Mouse (Mus musculus) thymus, postnatal 25 days (tissue): Measurements from ENCODE around the gene Acot13.
"Not testable (repeated sequence)": the region's sequence is repeated elsewhere in the genome, so short reads cannot be mapped to it uniquely, and the experiment has no call there.

ENCODE experiments used
- DNase-seq: peaks from one replicate; pipeline ENCODE4 v3.0.0; 2022

The Acot13 gene

GRCm38 (mm10) chr13:24831353-24832130 lies at the start of gene Acot13, which contains the start of gene Tdp2:
Gene Acot13, minus strand, starts transcription at chr13:24831540.
Gene Tdp2, plus strand, starts transcription at chr13:24831679.
- peak; percentile 95 for DNase-seq

- no peak for DNase-seq
These were observed 49.4 kb upstream of the Acot13 start for GRCm38 (mm10) chr13:24880704-24881103.

GRCm38 (mm10) chr13:24880208-24880607 lies 48.9 kb upstream of the Acot13 start:
- no peak for DNase-seq

- DNase-seq, result no peak
These were observed 48.2 kb upstream of the Acot13 start for GRCm38 (mm10) chr13:24879359-24880040.

- no peak for DNase-seq
These were observed 36.9 kb upstream of the Acot13 start for GRCm38 (mm10) chr13:24868233-24868632.

GRCm38 (mm10) chr13:24867789-24868188 lies 36.4 kb upstream of the Acot13 start:
- DNase-seq, result no peak

GRCm38 (mm10) chr13:24866430-24867402 lies 35.4 kb upstream of the Acot13 start:
- DNase-seq, result no peak

- DNase-seq, result peak; percentile 72
These were observed 31.2 kb upstream of the Acot13 start for GRCm38 (mm10) chr13:24862520-24862919.

GRCm38 (mm10) chr13:24862021-24862420 lies 30.7 kb upstream of the Acot13 start:
- DNase-seq, result no peak

- DNase-seq, result no peak
These were observed 29.7 kb upstream of the Acot13 start for GRCm38 (mm10) chr13:24861084-24861483.

GRCm38 (mm10) chr13:24859115-24859514 lies 27.8 kb upstream of the Acot13 start:
- no peak for DNase-seq

- no peak for DNase-seq
These were observed 21.2 kb upstream of the Acot13 start for GRCm38 (mm10) chr13:24852570-24852969.

GRCm38 (mm10) chr13:24851989-24852388 lies 20.6 kb upstream of the Acot13 start:
- no peak for DNase-seq

- DNase-seq, result no peak
These were observed 18.0 kb upstream of the Acot13 start for GRCm38 (mm10) chr13:24849318-24849717.

- DNase-seq, result peak; percentile 37
These were observed 13.9 kb upstream of the Acot13 start, which contains the start of gene D130043K22Rik for GRCm38 (mm10) chr13:24844983-24845955. Gene D130043K22Rik, plus strand, starts transcription at chr13:24845135.

- no peak for DNase-seq
These were observed 10.4 kb upstream of the Acot13 start for GRCm38 (mm10) chr13:24841702-24842101.

GRCm38 (mm10) chr13:24839831-24840230 lies 8.5 kb upstream of the Acot13 start:
- DNase-seq, result no peak

- not testable (repeated sequence) for DNase-seq
These were observed 6.4 kb upstream of the Acot13 start for GRCm38 (mm10) chr13:24837765-24838164.

- DNase-seq, result no peak
These were observed 1.4 kb upstream of the Acot13 start for GRCm38 (mm10) chr13:24832811-24833155.

- no peak for DNase-seq
These were observed 931 bp upstream of the Acot13 start for GRCm38 (mm10) chr13:24832131-24832810.

- no peak for DNase-seq
These were observed 486 bp downstream of the Acot13 start for GRCm38 (mm10) chr13:24830756-24831352.
